Mouse (Mus musculus) ovary, adult 18-20 months (tissue): ENCODE measurements around the gene Tas1r1.
A peak's percentile ranks its signal among the peaks of the same experiment; 100 is the strongest.

ENCODE experiments used
- DNase-seq: peaks from one replicate; pipeline ENCODE4 v3.0.0; 2022; ENCODE audit warnings: low spot score, mixed read lengths

Gene Tas1r1

DNA sequence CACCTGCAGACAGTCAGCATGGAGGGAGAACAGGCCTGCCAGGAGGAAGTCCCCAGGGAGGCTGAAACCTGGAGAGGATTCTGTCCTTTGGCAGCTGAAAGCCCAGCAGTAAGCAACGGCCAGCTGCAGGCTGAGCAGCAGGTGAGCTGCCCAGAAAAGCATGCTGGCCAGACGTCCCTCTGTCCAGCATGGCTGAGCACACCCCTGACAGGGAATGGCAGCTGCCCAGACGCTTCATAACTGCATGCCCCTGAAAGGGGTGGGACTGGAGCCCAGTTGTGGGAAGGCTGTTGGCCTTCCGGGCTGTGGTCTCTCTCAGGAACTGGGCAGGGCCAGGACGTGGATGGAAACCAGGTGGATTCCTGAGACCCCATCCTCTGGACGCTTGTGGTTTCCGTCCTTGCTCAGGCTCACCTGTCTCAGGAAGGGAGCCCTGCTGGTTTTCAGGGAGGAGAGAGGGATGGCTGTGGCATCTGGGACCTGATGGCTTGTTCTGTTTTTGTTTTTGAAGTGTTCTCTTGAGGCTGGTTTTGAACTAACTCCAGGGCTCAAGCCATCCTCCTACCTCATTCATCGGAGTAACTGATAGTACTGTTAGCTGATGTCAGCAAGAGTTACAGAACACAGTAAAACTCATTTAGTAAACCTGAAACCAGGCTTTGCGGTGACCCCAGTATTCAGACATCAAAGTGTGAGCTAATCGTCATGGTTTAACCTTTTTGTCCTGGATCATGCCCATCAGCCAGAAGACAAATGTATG is at the start of gene Tas1r1:
Gene Tas1r1 (minus strand): TSS at position 344 of the 760 bp plus-strand sequence.
- no peak for DNase-seq

GRCm38 (mm10) chr4:152088133-152088532 is 49.8 kb upstream of the Tas1r1 start:
- DNase-seq = no peak

- DNase-seq = no peak
These were observed 49.1 kb upstream of the Tas1r1 start for GRCm38 (mm10) chr4:152087211-152088081.

GRCm38 (mm10) chr4:152086505-152087210 is 48.3 kb upstream of the Tas1r1 start:
- DNase-seq = peak; percentile 61

DNA sequence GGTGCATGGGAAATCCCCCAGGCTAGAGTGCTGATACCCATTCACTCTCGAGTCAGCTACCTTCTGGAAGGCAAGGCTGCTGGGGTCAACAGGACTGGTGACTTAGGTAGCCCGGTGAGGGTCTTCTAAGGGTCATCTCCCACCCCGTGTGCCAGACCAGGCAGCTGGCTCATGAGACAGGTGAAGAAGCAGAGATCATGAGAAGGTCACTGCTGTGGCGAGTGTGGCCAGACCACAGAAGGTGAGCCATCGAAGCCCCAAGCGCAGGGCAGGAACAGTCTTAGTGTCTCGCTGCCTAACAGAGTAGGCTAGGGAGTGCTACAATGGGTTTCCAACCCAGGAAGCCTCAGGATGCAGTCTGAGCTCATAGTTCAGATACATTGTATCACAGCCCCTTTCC is 46.2 kb upstream of the Tas1r1 start:
- DNase-seq = no peak

- no peak for DNase-seq
These were observed 45.3 kb upstream of the Tas1r1 start for GRCm38 (mm10) chr4:152083611-152084220.

- DNase-seq = peak; percentile 54
These were observed 41.6 kb upstream of the Tas1r1 start for GRCm38 (mm10) chr4:152079931-152080330.

- DNase-seq = no peak
These were observed 40.9 kb upstream of the Tas1r1 start for GRCm38 (mm10) chr4:152079261-152079660.

- no peak for DNase-seq
These were observed 39.8 kb upstream of the Tas1r1 start for GRCm38 (mm10) chr4:152078105-152078530.

DNA sequence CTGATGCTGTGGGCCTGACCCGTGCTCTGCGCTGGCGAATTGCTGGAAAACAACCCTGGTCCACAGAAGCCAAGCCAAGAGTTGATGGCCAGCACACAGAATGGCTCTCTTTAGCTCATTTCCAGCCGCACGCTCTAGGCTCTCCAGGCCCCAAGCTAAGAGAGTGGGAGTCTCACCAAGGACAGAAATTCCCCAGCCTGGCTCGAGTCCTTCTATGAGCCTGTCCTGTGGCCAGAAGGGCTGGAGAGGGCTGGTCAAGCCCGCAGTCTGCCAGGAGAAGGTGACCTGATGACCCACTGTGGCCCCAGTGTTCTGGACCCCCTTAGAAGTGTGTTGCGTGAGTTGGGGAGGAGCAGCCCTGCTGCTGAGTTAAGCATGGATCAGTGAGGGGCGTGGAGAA is 38.8 kb upstream of the Tas1r1 start:
- DNase-seq = no peak

GRCm38 (mm10) chr4:152074548-152074947 is 36.2 kb upstream of the Tas1r1 start:
- no peak for DNase-seq

GRCm38 (mm10) chr4:152073715-152074114 is 35.3 kb upstream of the Tas1r1 start:
- DNase-seq = no peak

GRCm38 (mm10) chr4:152072655-152073054 is 34.3 kb upstream of the Tas1r1 start:
- DNase-seq = no peak

- DNase-seq = peak; percentile 60
These were observed 33.8 kb upstream of the Tas1r1 start, which contains the start of gene Plekhg5 for GRCm38 (mm10) chr4:152072121-152072601. TSS of gene Plekhg5 (plus strand) at chr4:152072498.

GRCm38 (mm10) chr4:152070494-152071396 is 32.4 kb upstream of the Tas1r1 start:
- DNase-seq = no peak

DNA sequence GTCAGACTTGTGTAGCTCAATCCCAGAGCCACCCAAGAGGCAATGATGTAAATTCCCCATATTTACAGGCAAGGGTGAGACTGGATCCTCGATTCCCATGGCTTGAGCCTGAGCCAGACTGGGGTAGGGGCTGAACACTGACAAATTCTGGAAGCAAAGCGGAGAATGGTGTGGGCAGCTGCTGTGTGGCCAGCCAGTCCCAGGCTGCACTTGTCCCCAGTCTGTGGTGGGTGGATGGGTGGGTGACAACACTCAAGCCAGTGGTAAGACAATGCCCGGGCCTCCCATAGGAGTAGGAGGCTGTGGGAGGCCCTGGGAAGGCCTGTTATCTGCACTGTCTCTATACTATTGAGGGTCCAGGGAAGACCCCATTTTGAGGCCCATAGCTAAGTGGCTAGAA is 30.9 kb upstream of the Tas1r1 start:
- DNase-seq = no peak

DNA sequence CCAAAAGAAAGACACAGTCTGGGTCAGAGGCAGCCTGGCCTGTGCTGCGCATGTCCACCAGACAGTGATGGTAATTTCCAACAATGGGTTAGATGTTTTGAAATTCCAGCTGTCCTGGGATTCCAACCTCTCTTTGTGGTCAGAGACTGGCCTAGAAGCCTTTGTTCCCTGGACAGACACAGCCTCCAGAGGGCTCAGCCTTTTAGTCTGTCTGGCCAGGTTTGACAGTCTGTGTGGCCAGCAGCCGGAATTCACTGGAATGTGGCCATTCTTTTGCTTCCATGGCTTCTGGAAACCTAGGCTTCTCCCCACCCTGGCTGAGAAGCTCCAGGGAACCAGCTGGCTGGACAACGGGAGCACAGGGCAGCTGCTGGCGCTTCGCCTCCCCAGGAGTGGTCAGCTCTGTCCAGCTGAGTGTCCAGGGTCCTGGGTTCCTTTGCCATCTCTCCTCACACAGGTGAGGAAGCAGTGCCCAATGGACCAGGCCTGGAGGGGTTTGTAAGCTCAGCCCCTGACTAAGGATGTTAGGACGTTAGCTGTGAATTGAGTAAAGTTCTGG is 29.9 kb upstream of the Tas1r1 start:
- DNase-seq = no peak

DNA sequence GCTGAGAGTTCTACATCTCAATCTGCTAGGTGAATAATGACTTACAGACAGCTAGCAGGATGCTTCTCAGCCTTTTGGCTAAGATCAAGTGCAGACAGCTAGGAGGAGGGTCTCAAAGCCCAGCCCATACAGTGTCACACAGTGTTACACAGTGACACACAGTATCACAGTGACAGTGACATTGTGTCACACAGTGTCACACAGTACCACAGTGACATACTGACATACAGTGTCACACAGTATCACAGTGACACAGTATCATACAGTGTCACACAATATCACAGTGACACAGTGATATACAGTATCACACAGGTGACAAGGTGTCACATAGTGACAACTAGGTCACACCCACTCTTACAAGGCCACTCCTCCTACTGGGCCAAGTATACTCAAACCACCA is 28.9 kb upstream of the Tas1r1 start:
- DNase-seq = no peak

- DNase-seq = no peak
These were observed 24.2 kb upstream of the Tas1r1 start for GRCm38 (mm10) chr4:152062390-152063110.

- no peak for DNase-seq
These were observed 6.2 kb upstream of the Tas1r1 start for GRCm38 (mm10) chr4:152044609-152045008.
